Mouse (Mus musculus) ES-E14 (cell line): Measurements from ENCODE around the gene Ttll10.

ENCODE experiments used
- MAFK ChIP-seq: IDR thresholded peaks from 2 replicates; pipeline ENCODE4 v1.6.1; 2014; ENCODE audit warnings: mild to moderate bottlenecking, low read depth, low read length, inconsistent platforms; ENCODE audit not compliant: insufficient read depth
- ZC3H11A ChIP-seq: IDR thresholded peaks from 2 replicates; pipeline ENCODE4 v1.6.1; 2012; ENCODE audit warnings: low read depth, mild to moderate bottlenecking, inconsistent platforms, low read length, borderline replicate concordance
- ZNF384 ChIP-seq: IDR thresholded peaks from 2 replicates; pipeline ENCODE4 v1.6.1; 2012; ENCODE audit warnings: low read depth, low read length, inconsistent platforms

GRCm38 (mm10) chr4:156014436-156014835 lies 44.8 kb downstream of the Ttll10 start:
- TF ChIP-seq MAFK (no peak), ZC3H11A (no peak), ZNF384 (no peak)
